Mouse (Mus musculus) heart, embryonic 16.5 days (tissue): ENCODE measurements around the gene Aes. TPM values are rescaled to one million over a fixed set of nuclear protein-coding genes. Genes with fewer than 3 reads are reported as not detected.
A peak's percentile ranks its signal among the peaks of the same experiment; 100 is the strongest.

Experiments
- ATAC-seq: fragments of 200-750 bp; cut with Nextera tagmentation; replicated peaks from 2 replicates; pipeline ENCODE4 v1.8.0; 2017; ENCODE audit warnings: moderate number of reproducible peaks; ENCODE audit not compliant: insufficient read depth, low FRiP score; ENCODE audit errors: extremely low read depth
- H3K27ac ChIP-seq: fragments of 300-500 bp; sonication (generic); 2 replicates; pipeline ENCODE4 v1.5.1; 2014; ENCODE audit warnings: mild to moderate bottlenecking, low read length, control low read depth, moderate library complexity
- H3K27me3 ChIP-seq: fragments of 300-500 bp; sonication (generic); 2 replicates; pipeline ENCODE4 v1.6.1; 2014; ENCODE audit warnings: low read length, mixed read lengths; ENCODE audit not compliant: control insufficient read depth, insufficient read depth
- H3K36me3 ChIP-seq: fragments of 300-500 bp; sonication (generic); 2 replicates; pipeline ENCODE4 v1.6.1; 2014; ENCODE audit not compliant: control insufficient read depth, insufficient read depth
- H3K4me1 ChIP-seq: fragments of 300-500 bp; sonication (generic); 2 replicates; pipeline ENCODE4 v1.6.1; 2014; ENCODE audit warnings: low read length, mixed read lengths; ENCODE audit not compliant: control insufficient read depth, insufficient read depth
- H3K4me2 ChIP-seq: fragments of 300-500 bp; sonication (generic); 2 replicates; pipeline ENCODE4 v1.6.1; 2014; ENCODE audit warnings: low read depth, mild to moderate bottlenecking, control low read depth, low read length
- H3K4me3 ChIP-seq: fragments of 300-500 bp; sonication (generic); 2 replicates; pipeline ENCODE4 v1.5.1; 2014; ENCODE audit warnings: mild to moderate bottlenecking, control low read depth, low read length
- H3K9ac ChIP-seq: fragments of 300-500 bp; sonication (generic); 2 replicates; pipeline ENCODE4 v1.6.1; 2014; ENCODE audit warnings: low read length, control low read depth
- H3K9me3 ChIP-seq: fragments of 300-500 bp; sonication (generic); replicated peaks from 2 replicates; pipeline ENCODE4 v1.6.1; 2016; ENCODE audit warnings: low read length; ENCODE audit not compliant: control insufficient read depth
- WGBS: fragments of 180-500 bp; shearing (Covaris S2); extraction: QIAGEN DNeasy Blood & Tissue Kit; methylation state at CpG from one replicate; pipeline ENCODE4 v1.1.7; 2014; 5-methylcytosine and 5-hydroxymethylcytosine counted together
- polyA plus RNA-seq: library from polyadenylated mRNA; unstranded; fragments of >200 nt; fragmentation: Nextera tagmentation; extraction: Ambion mirVana; gene quantifications from 2 replicates; pipeline ENCODE4 v1.2.1, GENCODE M21; 2015

Gene Aes
- polyA plus RNA-seq, 1 experiment from 2014 or later: 529 TPM

DNA sequence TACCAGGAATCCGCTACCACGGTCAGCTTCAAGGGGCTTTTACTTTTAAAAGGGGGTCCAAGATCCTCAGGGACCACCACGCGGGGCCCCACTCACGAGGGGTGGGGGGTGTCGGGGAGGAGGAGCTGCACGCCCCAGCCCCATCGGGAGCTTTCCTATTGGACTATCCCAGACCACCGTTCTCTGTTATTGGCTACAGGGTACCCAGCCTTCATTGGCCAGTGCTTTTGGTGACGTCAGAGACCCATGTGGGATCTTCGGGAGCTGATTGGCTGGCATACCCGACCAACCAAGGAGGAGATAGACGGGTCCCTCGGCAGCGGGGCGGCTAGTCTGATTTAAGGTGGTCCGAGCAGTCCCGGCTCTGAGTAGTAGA lies 12.2 kb downstream of the Aes start:
- peak overlapping the region; percentile 96 for H3K4me2 ChIP-seq
- peak overlapping the region; percentile 62 for H3K4me3 ChIP-seq
- H3K27ac ChIP-seq: peak overlapping the region; percentile 96
- H3K27me3 ChIP-seq: no peaks in the 10 kb centered on the region
- H3K9me3 ChIP-seq: no peaks in the 10 kb centered on the region
- peak overlapping the region; percentile 70 for H3K9ac ChIP-seq
- under 1% methylated on average over 18 of the region's 18 CpGs for WGBS
- peaks cover 43% of the 10 kb centered on the region for H3K4me1 ChIP-seq
- H3K36me3 ChIP-seq: 0 out of 2 replicates have a peak, but pooled peaks cover 3% of the 10 kb centered on the region
- peak; percentile 90 for ATAC-seq

GRCm38 (mm10) chr10:81572133-81572671 lies 12.9 kb downstream of the Aes start:
- Histone ChIP-seq H3K9me3 (no peaks in the 10 kb centered on the region), H3K4me2 (peak overlapping the region; percentile 96), H3K9ac (peak overlapping the region; percentile 70), H3K36me3 (no peaks in the 10 kb centered on the region), H3K27me3 (no peaks in the 10 kb centered on the region), H3K4me3 (peak overlapping the region; percentile 44), H3K27ac (peak overlapping the region; percentile 63), H3K4me1 (peaks cover 43% of the 10 kb centered on the region)
- 17% methylated on average over 9 of the region's 9 CpGs for WGBS
- no peak for ATAC-seq

GRCm38 (mm10) chr10:81572975-81573374 lies 13.7 kb downstream of the Aes start:
- 29% methylated on average over 9 of the region's 9 CpGs for WGBS
- H3K9ac ChIP-seq: no peak overlapping the region
- no peak overlapping the region for H3K4me3 ChIP-seq
- no peak overlapping the region for H3K4me2 ChIP-seq
- no peak overlapping the region for H3K27ac ChIP-seq
- H3K4me1 ChIP-seq: peaks cover 43% of the 10 kb centered on the region
- H3K36me3 ChIP-seq: no peaks in the 10 kb centered on the region
- no peaks in the 10 kb centered on the region for H3K9me3 ChIP-seq
- no peaks in the 10 kb centered on the region for H3K27me3 ChIP-seq
- no peak for ATAC-seq

- H3K27ac ChIP-seq: 0 out of 2 replicates have a peak within 1 kb of the TSS, but pooled peaks have one; percentile 20
- H3K9me3 ChIP-seq: no peaks in the 10 kb centered on the region
- no peaks in the 10 kb centered on the region for H3K36me3 ChIP-seq
- peak within 1 kb of the TSS; percentile 81 for H3K4me2 ChIP-seq
- WGBS: 22% methylated on average over 10 of the region's 10 CpGs
- H3K9ac ChIP-seq: peak within 1 kb of the TSS; percentile 86
- peaks cover 31% of the 10 kb centered on the region for H3K4me1 ChIP-seq
- no peaks in the 10 kb centered on the region for H3K27me3 ChIP-seq
- H3K4me3 ChIP-seq: peak within 1 kb of the TSS; percentile 75
- no peak for ATAC-seq
Measured at GRCm38 (mm10) chr10:81574081-81575056, 15.1 kb downstream of the Aes start, which contains the start of gene Tle2. TSS of gene Tle2 (plus strand) at chr10:81574561.

DNA sequence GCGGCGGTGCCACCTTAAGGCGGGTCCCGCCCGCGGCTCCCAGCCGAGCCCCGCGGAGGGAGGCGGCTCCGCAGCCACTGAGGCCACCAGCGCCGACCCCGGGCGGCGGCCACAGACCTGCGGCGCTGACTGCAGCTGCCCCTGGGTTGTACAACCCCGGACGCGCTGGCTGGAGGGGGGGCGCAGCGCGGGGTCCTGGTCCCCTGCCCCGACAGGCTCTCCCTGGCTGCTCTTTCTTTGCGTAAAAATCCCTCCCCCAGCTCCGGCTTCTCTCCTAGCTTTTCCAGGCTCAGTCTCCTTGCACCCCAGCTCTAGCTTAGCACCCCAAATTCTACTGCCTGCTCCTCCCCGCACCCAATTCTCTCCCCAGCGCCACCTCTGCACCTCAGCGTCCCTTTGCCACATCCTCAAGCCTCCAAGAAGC lies 15.9 kb downstream of the Aes start:
- Histone ChIP-seq H3K4me1 (peaks cover 26% of the 10 kb centered on the region), H3K9me3 (no peaks in the 10 kb centered on the region), H3K36me3 (no peaks in the 10 kb centered on the region), H3K4me2 (peak overlapping the region; percentile 81), H3K4me3 (peak overlapping the region; percentile 75), H3K27me3 (no peaks in the 10 kb centered on the region), H3K27ac (0 out of 2 replicates have a peak overlapping the region, but pooled peaks have one; percentile 20), H3K9ac (peak overlapping the region; percentile 86)
- 0 out of 2 replicates have a peak, but pooled peaks have one; percentile 12 for ATAC-seq
- 0% methylated on average over 30 of the region's 30 CpGs for WGBS

GRCm38 (mm10) chr10:81575695-81576094 lies 16.4 kb downstream of the Aes start:
- H3K9me3 ChIP-seq: no peaks in the 10 kb centered on the region
- 2% methylated on average over 6 of the region's 6 CpGs for WGBS
- H3K9ac ChIP-seq: peak overlapping the region; percentile 86
- H3K36me3 ChIP-seq: no peaks in the 10 kb centered on the region
- H3K4me3 ChIP-seq: peak overlapping the region; percentile 75
- no peaks in the 10 kb centered on the region for H3K27me3 ChIP-seq
- peaks cover 25% of the 10 kb centered on the region for H3K4me1 ChIP-seq
- no peak overlapping the region for H3K27ac ChIP-seq
- peak overlapping the region; percentile 81 for H3K4me2 ChIP-seq
- ATAC-seq: no peak

- 59% methylated on average over 4 of the region's 4 CpGs for WGBS
- no peaks in the 10 kb centered on the region for H3K27me3 ChIP-seq
- H3K36me3 ChIP-seq: peaks cover 3% of the 10 kb centered on the region; the same call in 1 of the 2 replicates
- H3K4me1 ChIP-seq: peaks cover 13% of the 10 kb centered on the region
- no peak overlapping the region for H3K4me2 ChIP-seq
- H3K9ac ChIP-seq: no peak overlapping the region
- no peaks in the 10 kb centered on the region for H3K9me3 ChIP-seq
- no peak overlapping the region for H3K4me3 ChIP-seq
- no peak overlapping the region for H3K27ac ChIP-seq
- no peak for ATAC-seq
Measured at GRCm38 (mm10) chr10:81579967-81580366, 20.7 kb downstream of the Aes start.

GRCm38 (mm10) chr10:81580441-81581070 lies 21.3 kb downstream of the Aes start:
- H3K36me3 ChIP-seq: peaks cover 7% of the 10 kb centered on the region
- no peak overlapping the region for H3K9ac ChIP-seq
- WGBS: 50% methylated on average over 25 of the region's 25 CpGs
- H3K27me3 ChIP-seq: no peaks in the 10 kb centered on the region
- no peak overlapping the region for H3K4me3 ChIP-seq
- peaks cover 10% of the 10 kb centered on the region; the same call in 1 of the 2 replicates for H3K4me1 ChIP-seq
- no peak overlapping the region for H3K27ac ChIP-seq
- ATAC-seq: no peak
- H3K9me3 ChIP-seq: no peaks in the 10 kb centered on the region
- no peak overlapping the region for H3K4me2 ChIP-seq
